Mouse (Mus musculus) adrenal gland, adult 2 months (tissue): Measurements from ENCODE around the gene Lpcat2b. TPM values are rescaled to one million over a fixed set of nuclear protein-coding genes. Genes with fewer than 3 reads are reported as not detected.
"Not testable (repeated sequence)": the region's sequence is repeated elsewhere in the genome, so short reads cannot be mapped to it uniquely, and the experiment has no call there.

Experiments
- DNase-seq: peaks from one replicate; pipeline ENCODE4 v3.0.0; 2021
- long read RNA-seq: library from polyadenylated mRNA; stranded (forward); transcript quantifications from one replicate; pipeline ENCODE4 v2.0.0, GENCODE M21; 2021
- polyA plus RNA-seq: library from polyadenylated mRNA; depleted of rRNA; stranded (reverse); fragments of >200 nt; gene quantifications from 2 replicates; pipeline ENCODE4 v1.2.3, GENCODE M21; 2012; rRNA removed
- total RNA-seq, 2 experiments: library from RNA; stranded (reverse); gene quantifications; 2 replicates each; pipeline ENCODE4 v1.2.3; 2021

The Lpcat2b gene
- total RNA-seq = not detected
- not detected in 2 replicates for polyA plus RNA-seq
- long read RNA-seq = 0 reads

- DNase-seq = no peak
These were observed at the start of gene Lpcat2b for GRCm38 (mm10) chr5:107431249-107431648. Gene Lpcat2b (plus strand): TSS chr5:107431549.

- DNase-seq = not testable (repeated sequence)
These were observed 44.9 kb upstream of the Lpcat2b start for GRCm38 (mm10) chr5:107386448-107386847.

- DNase-seq = no peak
These were observed 43.6 kb upstream of the Lpcat2b start for GRCm38 (mm10) chr5:107387788-107388187.

- no peak for DNase-seq
These were observed 42.0 kb upstream of the Lpcat2b start for GRCm38 (mm10) chr5:107389373-107389772.

- DNase-seq = no peak
These were observed 36.9 kb upstream of the Lpcat2b start for GRCm38 (mm10) chr5:107394437-107394836.

GRCm38 (mm10) chr5:107402436-107402835 is 28.9 kb upstream of the Lpcat2b start, which contains the start of gene Ephx4:
Gene Ephx4 (plus strand): TSS chr5:107402736.
- no peak for DNase-seq

- DNase-seq = peak; percentile 30
These were observed 28.1 kb upstream of the Lpcat2b start for GRCm38 (mm10) chr5:107403011-107403946.

GRCm38 (mm10) chr5:107403947-107404684 is 27.2 kb upstream of the Lpcat2b start:
- no peak for DNase-seq

GRCm38 (mm10) chr5:107405361-107405760 is 26.0 kb upstream of the Lpcat2b start:
- no peak for DNase-seq

- no peak for DNase-seq
These were observed 21.0 kb upstream of the Lpcat2b start for GRCm38 (mm10) chr5:107410305-107410704.

GRCm38 (mm10) chr5:107411326-107411725 is 20.0 kb upstream of the Lpcat2b start:
- no peak for DNase-seq

GRCm38 (mm10) chr5:107412285-107412684 is 19.1 kb upstream of the Lpcat2b start:
- no peak for DNase-seq

- no peak for DNase-seq
These were observed 16.3 kb upstream of the Lpcat2b start for GRCm38 (mm10) chr5:107415098-107415497.

- no peak for DNase-seq
These were observed 9.7 kb upstream of the Lpcat2b start for GRCm38 (mm10) chr5:107421676-107422075.

- no peak for DNase-seq
These were observed 2.7 kb downstream of the Lpcat2b start for GRCm38 (mm10) chr5:107434001-107434400.

GRCm38 (mm10) chr5:107436185-107436584 is 4.8 kb downstream of the Lpcat2b start:
- no peak for DNase-seq

GRCm38 (mm10) chr5:107436587-107437209 is 5.3 kb downstream of the Lpcat2b start:
- DNase-seq = no peak

GRCm38 (mm10) chr5:107437464-107438281 is 6.3 kb downstream of the Lpcat2b start, which contains the start of gene Btbd8:
Gene Btbd8 (plus strand): TSS chr5:107437997.
- DNase-seq = peak; percentile 94

- no peak for DNase-seq
These were observed 7.0 kb downstream of the Lpcat2b start for GRCm38 (mm10) chr5:107438353-107438752.

GRCm38 (mm10) chr5:107441881-107442280 is 10.5 kb downstream of the Lpcat2b start:
- no peak for DNase-seq

- DNase-seq = no peak
These were observed 12.9 kb downstream of the Lpcat2b start for GRCm38 (mm10) chr5:107444251-107444650.
